Mouse (Mus musculus): Measurements from ENCODE around the gene Usp6nl.

- TF ChIP-seq EP300 (IDR thresholded peaks at IDR 0.05; ENCODE audit: insufficient read depth, low read depth, low read length): no peak
- no peak for TF ChIP-seq CTCF (IDR thresholded peaks at IDR 0.05)
- TF ChIP-seq POLR2A (IDR thresholded peaks at IDR 0.05; ENCODE audit: insufficient read depth, low read depth, low read length): no peak
Observed at GRCm38 (mm10) chr2:6395851-6396625, 73.6 kb downstream of the Usp6nl start.

Data from heart, adult 2 months (tissue).